Mouse (Mus musculus) neural tube, embryonic 14.5 days (tissue): ENCODE data around the gene Eif2ak2. TPM values are rescaled to one million over a fixed set of nuclear protein-coding genes. Genes with fewer than 3 reads are reported as not detected.

ENCODE experiments used
- polyA plus RNA-seq: library from polyadenylated mRNA; unstranded; fragments of >200 nt; fragmentation: Nextera tagmentation; extraction: Ambion mirVana; gene quantifications from 2 replicates; pipeline ENCODE4 v1.2.1, GENCODE M21; 2014

Eif2ak2 gene
- polyA plus RNA-seq, 1 experiment from 2014 or later, result 2.8 TPM

Other genes starting within 250 kb of the Eif2ak2 start
- 7.6 and 9.0 TPM in 2 replicates for gene Strn, start 145.4 kb downstream of the Eif2ak2 start, polyA plus RNA-seq
- gene Heatr5b, start 47.2 kb downstream of the Eif2ak2 start, polyA plus RNA-seq, result 19.4 and 25.3 TPM in 2 replicates
- 54.1 and 56.5 TPM in 2 replicates for gene Gpatch11, start 47.0 kb downstream of the Eif2ak2 start, polyA plus RNA-seq
- not detected in 2 replicates for gene Sult6b1, start 24.4 kb upstream of the Eif2ak2 start, polyA plus RNA-seq
- 114 and 118 TPM in 2 replicates for gene Cebpzos, start 33.9 kb upstream of the Eif2ak2 start, polyA plus RNA-seq
- gene Cebpz, start 54.5 kb upstream of the Eif2ak2 start, polyA plus RNA-seq, result 43.5 and 45.3 TPM in 2 replicates
- gene Ndufaf7, start 54.6 kb upstream of the Eif2ak2 start, polyA plus RNA-seq, result 62.5 and 68.8 TPM in 2 replicates
- 9.2 and 16.1 TPM in 2 replicates for gene Prkd3, start 138.2 kb upstream of the Eif2ak2 start, polyA plus RNA-seq
- 19.6 and 26.2 TPM in 2 replicates for gene Qpct, start 169.3 kb upstream of the Eif2ak2 start, polyA plus RNA-seq